Mouse (Mus musculus) testis, adult 2 months (tissue): Measurements from ENCODE around the gene 1600002K03Rik. TPM values are rescaled to one million over a fixed set of nuclear protein-coding genes. Genes with fewer than 3 reads are reported as not detected.

ENCODE experiments used
- H3K27ac ChIP-seq: fragments of 200-500 bp; 2 replicates; pipeline ENCODE4 v1.5.1; 2012; ENCODE audit warnings: low read depth, low read length; ENCODE audit not compliant: control insufficient read depth, insufficient read depth
- H3K27me3 ChIP-seq: fragments of 200-500 bp; 2 replicates; pipeline ENCODE4 v1.6.1; 2012; ENCODE audit warnings: mild to moderate bottlenecking, low read length, moderate library complexity; ENCODE audit not compliant: control insufficient read depth, insufficient read depth
- H3K36me3 ChIP-seq: fragments of 200-500 bp; 2 replicates; pipeline ENCODE4 v1.6.1; 2012; ENCODE audit warnings: mild to moderate bottlenecking, low read length; ENCODE audit not compliant: control insufficient read depth, insufficient read depth
- H3K4me1 ChIP-seq: fragments of 200-500 bp; 2 replicates; pipeline ENCODE4 v1.6.1; 2012; ENCODE audit warnings: low read length; ENCODE audit not compliant: control insufficient read depth, insufficient read depth
- H3K4me3 ChIP-seq: fragments of 200-500 bp; 2 replicates; pipeline ENCODE4 v1.5.1; 2012; ENCODE audit warnings: low read depth, mild to moderate bottlenecking, low read length, moderate library complexity, mixed read lengths; ENCODE audit not compliant: control insufficient read depth
- CTCF ChIP-seq: fragments of 200-500 bp; IDR thresholded peaks from 2 replicates; pipeline ENCODE4 v1.5.1; 2012; ENCODE audit warnings: low read depth, mild to moderate bottlenecking, inconsistent platforms, low read length, moderate library complexity; ENCODE audit not compliant: control insufficient read depth, insufficient read depth, insufficient replicate concordance
- POLR2A ChIP-seq: fragments of 200-500 bp; IDR thresholded peaks from 2 replicates; pipeline ENCODE4 v1.6.1; 2012; ENCODE audit warnings: low read depth, mild to moderate bottlenecking, inconsistent platforms, low read length, moderate library complexity; ENCODE audit not compliant: control insufficient read depth
- polyA plus RNA-seq: library from polyadenylated mRNA; depleted of rRNA; stranded (reverse); fragments of >200 nt; gene quantifications from 2 replicates; pipeline ENCODE4 v1.2.3, GENCODE M21; 2012

The 1600002K03Rik gene
- polyA plus RNA-seq, 1 experiment, result 7.9 TPM

- peak overlapping the region; percentile 81 for H3K4me3 ChIP-seq
- peaks cover 46% of the 10 kb centered on the region for H3K4me1 ChIP-seq
- H3K36me3 ChIP-seq, result peaks cover 4% of the 10 kb centered on the region; the same call in 1 of the 2 replicates
- no peaks in the 10 kb centered on the region for H3K27me3 ChIP-seq
- TF ChIP-seq CTCF, result no peak
- peak; percentile 93 for TF ChIP-seq POLR2A
- H3K27ac ChIP-seq, result peak overlapping the region; percentile 46
Observed at GRCm38 (mm10) chr10:80141786-80142529, 30.8 kb upstream of the 1600002K03Rik start.

GRCm38 (mm10) chr10:80142530-80142925 is 30.2 kb upstream of the 1600002K03Rik start:
- Histone ChIP-seq H3K36me3 (peaks cover 4% of the 10 kb centered on the region; the same call in 1 of the 2 replicates), H3K4me1 (peaks cover 44% of the 10 kb centered on the region), H3K27me3 (no peaks in the 10 kb centered on the region), H3K27ac (peak overlapping the region; percentile 46), H3K4me3 (peak overlapping the region; percentile 81)
- no peak for TF ChIP-seq POLR2A

- no peak for TF ChIP-seq CTCF
- TF ChIP-seq POLR2A, result no peak
- Histone ChIP-seq H3K27me3 (no peaks in the 10 kb centered on the region), H3K27ac (no peak overlapping the region), H3K36me3 (peaks cover 4% of the 10 kb centered on the region; the same call in 1 of the 2 replicates), H3K4me3 (no peak overlapping the region), H3K4me1 (peaks cover 44% of the 10 kb centered on the region)
Observed at GRCm38 (mm10) chr10:80143664-80144063, 29.1 kb upstream of the 1600002K03Rik start.

- Histone ChIP-seq H3K36me3 (peaks cover 4% of the 10 kb centered on the region; the same call in 1 of the 2 replicates), H3K27ac (no peak overlapping the region), H3K4me3 (no peak overlapping the region), H3K4me1 (peaks cover 43% of the 10 kb centered on the region), H3K27me3 (no peaks in the 10 kb centered on the region)
- TF ChIP-seq CTCF (no peak), POLR2A (no peak)
Observed at GRCm38 (mm10) chr10:80144159-80144558, 28.6 kb upstream of the 1600002K03Rik start.

GRCm38 (mm10) chr10:80144864-80145838 is 27.6 kb upstream of the 1600002K03Rik start:
- H3K4me1 ChIP-seq, result peaks cover 48% of the 10 kb centered on the region
- H3K27ac ChIP-seq, result no peak overlapping the region
- no peak overlapping the region for H3K4me3 ChIP-seq
- H3K36me3 ChIP-seq, result peaks cover 4% of the 10 kb centered on the region; the same call in 1 of the 2 replicates
- no peaks in the 10 kb centered on the region for H3K27me3 ChIP-seq
- no peak for TF ChIP-seq POLR2A
- peak; percentile 52; the same call in 1 of the 2 replicates for TF ChIP-seq CTCF

GRCm38 (mm10) chr10:80145896-80146295 is 26.8 kb upstream of the 1600002K03Rik start:
- TF ChIP-seq CTCF (no peak), POLR2A (no peak)
- H3K36me3 ChIP-seq, result peaks cover 4% of the 10 kb centered on the region; the same call in 1 of the 2 replicates
- H3K27me3 ChIP-seq, result no peaks in the 10 kb centered on the region
- no peak overlapping the region for H3K4me3 ChIP-seq
- H3K4me1 ChIP-seq, result peaks cover 48% of the 10 kb centered on the region
- H3K27ac ChIP-seq, result no peak overlapping the region

- TF ChIP-seq POLR2A (no peak), CTCF (no peak)
- peaks cover 4% of the 10 kb centered on the region; the same call in 1 of the 2 replicates for H3K36me3 ChIP-seq
- no peak overlapping the region; the same call in 1 of the 2 replicates for H3K4me3 ChIP-seq
- no peaks in the 10 kb centered on the region for H3K27me3 ChIP-seq
- H3K4me1 ChIP-seq, result peaks cover 47% of the 10 kb centered on the region
- H3K27ac ChIP-seq, result peak overlapping the region; percentile 72
Observed at GRCm38 (mm10) chr10:80146568-80147011, 26.2 kb upstream of the 1600002K03Rik start.
